Mouse (Mus musculus) 416B (cell line): ENCODE data around the gene Mroh8.

Source experiments
- DNase-seq: peaks from one replicate; pipeline ENCODE4 v3.0.0; 2011; ENCODE audit warnings: low read depth

Mroh8 gene

DNA sequence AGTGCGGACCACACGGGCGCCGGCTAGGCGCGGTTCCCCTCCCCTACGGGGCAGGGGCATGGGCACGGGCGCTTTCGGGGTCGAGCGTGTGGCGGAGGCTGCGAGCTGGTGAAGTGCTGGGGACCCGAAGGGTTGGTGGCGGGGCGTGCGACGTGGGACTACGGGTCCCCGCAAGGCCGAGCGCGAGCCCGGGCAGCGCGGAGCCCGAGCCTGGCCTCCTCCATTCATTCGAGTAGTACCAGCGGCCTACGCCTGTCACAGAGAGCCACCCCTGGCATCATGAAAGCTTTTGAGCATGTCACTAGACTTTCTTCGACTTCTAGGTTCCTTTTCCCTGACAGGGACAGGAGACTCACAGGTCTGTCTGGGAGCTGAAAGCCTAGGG lies at the start of gene Mroh8:
Gene Mroh8 (minus strand): TSS at position 134 of the 385 bp plus-strand sequence.
- peak; percentile 67 for DNase-seq

DNA sequence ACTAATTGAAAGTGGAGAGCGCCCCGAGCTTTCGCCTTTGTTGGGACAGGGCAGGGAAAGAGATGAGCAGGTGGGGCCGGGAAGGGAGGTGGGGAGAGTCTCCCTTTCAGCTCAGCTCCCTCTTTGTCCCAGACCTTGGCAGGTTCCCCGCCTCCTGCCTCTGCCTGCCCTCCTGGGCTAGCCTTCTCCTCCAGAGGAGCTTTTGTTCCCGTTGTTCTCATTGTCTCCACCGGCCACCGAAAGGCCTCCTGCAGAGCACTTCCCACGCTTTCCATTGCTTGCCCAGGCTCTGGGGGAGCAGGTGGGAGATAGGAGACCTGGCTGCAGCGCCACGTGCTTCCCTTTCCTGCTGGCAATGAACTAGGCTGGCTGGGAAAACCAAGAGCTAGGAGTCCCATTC lies 49.2 kb upstream of the Mroh8 start:
- no peak for DNase-seq

DNA sequence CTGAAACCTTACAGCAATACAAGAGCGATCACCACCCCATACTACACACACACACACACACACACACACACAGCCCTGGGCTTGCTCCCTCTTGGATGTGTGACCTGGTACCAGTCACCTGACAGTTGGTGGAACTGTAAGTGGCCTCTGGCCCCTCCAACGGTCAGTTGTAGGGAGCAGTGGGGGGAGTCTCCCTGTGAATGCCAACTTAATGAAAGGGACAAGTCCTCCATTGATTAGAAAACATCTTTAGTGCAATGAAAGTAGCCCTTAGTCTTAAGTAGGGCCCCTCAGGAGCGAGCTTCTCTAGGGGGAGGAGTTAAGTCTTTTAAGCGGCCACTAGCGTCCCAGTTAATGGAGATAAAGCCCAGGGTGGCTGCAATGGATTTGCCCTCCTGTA lies 48.8 kb upstream of the Mroh8 start:
- DNase-seq, result no peak

DNA sequence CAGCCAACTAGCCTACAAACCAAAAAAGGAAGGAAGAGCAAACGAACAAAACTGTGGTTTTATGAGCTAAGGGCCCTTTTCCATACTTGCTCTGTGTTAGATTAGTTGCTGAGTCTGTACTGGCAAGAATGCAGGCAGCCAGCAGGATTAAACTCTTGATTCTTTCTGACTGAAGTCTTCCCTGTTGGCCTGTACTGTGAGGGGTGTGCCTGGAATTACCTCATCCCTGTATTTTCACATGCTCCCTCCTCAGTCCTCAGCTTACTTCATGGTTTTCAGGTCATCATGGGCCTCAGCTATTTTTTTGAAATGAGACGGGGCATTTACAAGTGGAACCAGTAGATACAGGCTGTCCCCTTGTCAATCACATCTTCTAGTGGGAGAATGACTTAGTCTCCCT lies 45.9 kb upstream of the Mroh8 start:
- DNase-seq, result no peak

DNA sequence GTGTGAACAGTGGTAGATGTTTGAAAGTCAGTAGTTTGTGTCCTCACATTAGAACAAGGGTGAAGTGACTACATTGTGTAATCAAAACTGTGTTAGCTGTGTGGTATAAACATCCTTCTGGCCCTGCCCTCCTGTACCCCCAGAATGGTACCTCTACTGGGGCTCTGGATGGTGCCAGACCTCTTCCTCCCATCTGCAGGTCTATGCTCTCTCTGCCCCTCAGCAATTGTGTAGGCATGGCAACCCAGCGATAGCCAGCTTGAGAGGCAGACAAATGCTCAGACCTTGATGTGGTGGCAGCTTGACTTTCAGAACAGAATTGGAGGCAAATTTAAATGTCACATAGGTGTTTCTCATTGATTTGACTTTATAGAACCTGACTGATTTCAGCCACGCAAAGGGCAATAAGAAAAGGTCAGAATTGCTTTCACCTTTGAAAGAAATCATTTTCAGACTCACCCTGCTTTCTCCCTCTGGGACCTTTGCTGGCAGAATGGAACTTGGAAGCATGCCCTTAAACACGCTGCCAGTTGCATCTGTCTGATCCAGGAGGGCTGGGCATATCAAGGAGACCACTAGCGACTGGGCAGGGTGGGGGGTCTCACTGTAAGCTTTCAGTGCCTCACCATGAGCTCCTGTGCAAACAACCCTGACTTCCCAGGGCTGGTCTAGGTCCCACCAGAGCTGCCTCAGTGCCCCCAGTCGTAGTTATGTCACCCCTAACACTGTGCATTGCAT lies 42.8 kb upstream of the Mroh8 start:
- DNase-seq, result no peak

DNA sequence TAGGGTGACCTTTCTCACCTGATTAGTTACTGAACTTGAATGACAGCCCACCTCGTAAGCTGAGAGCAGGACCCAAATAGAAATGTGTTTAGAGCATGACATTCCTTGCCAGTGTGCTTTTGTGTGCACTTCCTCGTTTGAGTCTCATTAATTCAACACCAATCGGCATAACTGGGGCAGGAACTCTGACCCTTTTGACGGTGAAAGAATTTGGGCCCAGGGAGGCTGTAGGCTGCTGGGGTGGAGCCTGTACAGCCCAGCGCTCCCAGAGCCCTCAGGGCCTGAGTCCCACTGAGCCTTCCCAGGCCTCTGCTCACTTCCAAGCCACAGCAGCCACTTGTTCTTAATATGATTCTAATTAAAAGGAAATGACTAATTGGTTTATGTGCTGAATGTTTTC lies 41.5 kb upstream of the Mroh8 start:
- no peak for DNase-seq

DNA sequence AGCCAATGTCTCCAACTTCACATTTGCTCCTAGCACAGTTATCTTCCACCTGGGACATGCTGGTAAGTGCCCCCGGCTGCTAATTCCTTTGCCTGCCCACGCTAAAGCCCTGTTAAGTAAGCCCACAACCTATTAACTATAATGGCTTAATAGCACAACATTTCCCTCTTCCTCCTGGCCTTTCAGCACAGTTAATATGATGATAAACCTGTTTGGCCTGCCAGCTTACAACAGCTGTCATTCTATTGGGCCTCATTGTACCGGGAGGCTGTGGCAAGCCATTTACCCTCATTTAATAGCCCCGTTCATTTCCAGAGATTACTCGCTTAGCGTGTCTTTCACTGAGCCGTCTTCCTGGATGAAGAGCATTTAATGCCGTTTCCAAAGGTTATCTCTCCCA lies 40.8 kb upstream of the Mroh8 start:
- no peak for DNase-seq

DNA sequence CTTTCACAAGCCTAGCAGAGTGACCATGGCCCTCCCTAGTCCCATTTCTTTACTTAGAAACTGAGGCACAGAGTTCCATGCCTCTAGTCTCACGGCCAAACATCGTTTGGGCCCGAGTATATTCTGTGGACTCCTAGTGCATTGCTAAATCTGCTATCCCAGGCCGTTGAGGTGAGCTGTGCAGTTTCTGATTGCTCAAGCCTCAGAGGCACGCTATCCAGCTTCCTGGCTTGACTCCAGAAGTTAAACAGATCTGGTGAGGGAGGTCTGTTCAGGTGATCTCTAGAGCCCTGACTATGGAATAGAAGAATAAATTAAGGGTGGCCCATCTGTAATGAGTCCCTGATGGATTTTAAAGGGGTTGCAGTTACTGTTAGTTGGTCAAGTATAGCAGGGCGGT lies 37.9 kb upstream of the Mroh8 start:
- DNase-seq, result no peak

DNA sequence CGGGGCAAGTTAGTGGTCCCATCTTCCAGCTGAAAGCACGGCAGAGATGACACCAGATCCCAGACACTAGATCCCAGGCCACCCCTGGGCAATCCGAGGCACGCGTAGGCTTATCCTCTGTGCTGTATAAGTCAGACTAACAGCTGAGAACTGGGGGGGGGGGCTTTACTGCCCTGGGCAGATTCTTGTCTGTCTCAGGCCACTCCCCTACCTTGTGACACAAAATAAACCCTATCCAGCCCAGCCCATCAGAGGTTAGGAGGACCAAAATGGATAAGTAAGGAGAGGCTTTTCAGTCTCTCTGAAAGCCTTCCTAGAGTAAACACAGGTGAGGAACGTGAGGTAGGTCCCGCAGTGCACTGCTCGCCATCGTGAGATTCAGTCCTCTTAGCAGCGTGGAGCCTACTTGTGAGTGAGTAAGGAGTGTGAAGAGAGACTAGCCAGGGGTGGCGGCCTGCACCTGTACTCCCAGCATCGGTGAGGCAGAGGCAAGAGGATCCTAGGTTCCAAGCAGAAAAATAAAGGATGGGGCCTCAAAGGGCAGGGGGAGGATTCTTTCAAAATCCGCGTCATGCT lies 37.1 kb upstream of the Mroh8 start:
- no peak for DNase-seq

DNA sequence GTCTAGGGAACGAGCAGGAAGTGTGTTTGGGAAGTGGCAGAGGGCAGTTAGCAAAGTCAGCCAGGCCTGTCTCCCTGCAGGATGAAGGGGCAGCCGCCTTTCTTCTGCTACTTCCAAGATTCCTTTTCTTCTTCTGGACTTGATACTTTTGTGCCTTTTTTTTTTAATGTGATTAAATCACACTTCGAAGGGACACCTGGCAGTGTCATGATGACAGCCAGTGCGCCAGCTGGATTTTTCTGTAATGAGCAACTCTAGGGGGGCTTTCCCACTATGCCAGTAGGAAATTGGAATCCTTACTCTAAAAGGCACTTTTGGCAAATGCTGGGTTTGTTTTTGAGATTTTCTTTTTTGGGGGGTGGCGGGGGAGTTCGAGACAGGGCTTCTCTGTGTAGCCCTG lies 36.1 kb upstream of the Mroh8 start:
- DNase-seq, result no peak

DNA sequence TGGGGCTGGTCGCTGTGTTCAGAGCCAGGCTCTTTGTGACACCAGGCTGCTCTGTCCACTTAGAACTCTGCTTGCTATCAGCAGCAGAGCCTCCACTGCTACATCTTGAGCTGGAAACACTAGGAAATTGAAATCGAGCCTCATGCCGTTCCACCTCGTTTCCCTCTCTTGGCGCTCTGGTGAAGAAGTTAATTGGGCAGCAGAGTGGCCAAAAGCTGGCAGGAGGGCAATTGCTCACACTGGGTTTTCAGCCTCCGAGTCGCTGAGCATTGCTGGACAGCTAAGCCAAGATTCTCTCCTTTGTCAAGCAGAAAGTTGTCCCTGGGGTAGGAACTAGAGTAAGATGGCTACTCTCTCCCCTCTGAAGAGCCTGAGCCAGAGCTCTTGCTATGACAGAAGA lies 35.0 kb upstream of the Mroh8 start:
- DNase-seq, result no peak

DNA sequence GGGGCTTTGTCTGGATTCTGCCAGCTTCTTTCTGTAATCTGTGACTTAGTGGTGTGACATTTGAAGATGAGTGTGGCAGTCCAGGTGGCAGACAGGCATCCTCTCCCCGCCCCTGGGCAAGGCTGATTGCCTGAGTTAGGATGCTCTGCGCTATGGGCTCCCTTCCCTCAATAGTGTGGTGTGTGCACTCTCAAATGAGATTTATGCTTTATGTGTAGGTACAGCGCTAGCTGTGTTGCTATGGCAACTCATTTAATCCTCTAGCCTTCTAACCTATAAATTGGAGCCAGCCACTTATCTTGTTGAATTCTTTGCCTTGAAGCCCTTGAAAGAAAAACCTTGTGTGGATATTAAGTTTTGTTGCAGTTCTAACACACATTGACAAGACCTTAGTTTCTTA lies 34.4 kb upstream of the Mroh8 start:
- DNase-seq, result no peak

DNA sequence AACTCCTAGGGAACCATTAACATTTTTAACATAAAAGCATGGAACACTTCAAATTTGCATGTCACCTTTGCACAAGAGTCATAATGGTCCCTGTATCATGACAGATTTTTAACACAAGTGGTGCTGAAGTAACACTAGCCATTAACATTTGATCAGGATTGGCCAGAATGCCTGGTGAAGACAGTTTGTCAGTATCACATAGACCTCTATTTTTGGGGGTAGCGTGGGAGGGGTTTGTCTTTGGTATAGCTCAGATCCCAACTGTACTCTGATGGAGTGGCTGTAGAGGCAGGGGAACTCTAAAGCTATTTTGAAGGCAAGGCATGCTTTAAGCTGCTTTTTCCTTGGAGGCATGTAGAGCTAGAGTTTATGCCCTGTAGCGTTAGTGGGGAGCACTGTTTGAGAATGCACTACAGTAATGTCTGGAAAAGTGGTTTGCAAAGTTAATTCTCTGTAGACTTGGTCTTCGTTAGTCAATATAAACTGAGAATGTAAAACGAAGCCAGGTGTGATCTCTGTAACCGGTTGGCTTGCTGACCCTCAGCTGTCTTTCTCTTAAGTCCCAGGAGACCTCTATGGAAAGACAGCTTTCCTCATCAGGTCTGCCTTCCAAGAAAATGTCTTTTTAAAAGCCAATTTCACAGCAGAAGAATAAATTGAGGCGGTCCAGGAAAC lies 31.8 kb upstream of the Mroh8 start:
- no peak for DNase-seq

DNA sequence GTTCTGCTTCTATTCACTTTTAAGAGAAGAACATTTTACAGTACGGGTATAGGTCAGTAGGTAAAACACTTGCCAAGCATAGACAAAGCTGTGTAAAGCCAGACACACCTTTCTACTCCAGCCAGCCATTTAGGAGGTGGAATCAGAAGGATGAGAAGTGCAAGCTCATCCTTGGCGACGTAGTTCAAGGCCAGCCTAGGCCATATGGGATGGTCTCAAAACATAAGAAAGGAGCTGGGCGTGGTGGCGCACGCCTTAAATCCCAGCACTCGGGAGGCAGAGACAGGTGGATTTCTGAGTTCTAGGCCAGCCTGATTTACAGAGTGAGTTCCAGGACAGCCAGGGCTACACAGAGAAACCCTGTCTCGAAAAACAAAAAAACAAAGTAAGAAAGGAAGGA lies 30.3 kb upstream of the Mroh8 start:
- DNase-seq, result no peak

DNA sequence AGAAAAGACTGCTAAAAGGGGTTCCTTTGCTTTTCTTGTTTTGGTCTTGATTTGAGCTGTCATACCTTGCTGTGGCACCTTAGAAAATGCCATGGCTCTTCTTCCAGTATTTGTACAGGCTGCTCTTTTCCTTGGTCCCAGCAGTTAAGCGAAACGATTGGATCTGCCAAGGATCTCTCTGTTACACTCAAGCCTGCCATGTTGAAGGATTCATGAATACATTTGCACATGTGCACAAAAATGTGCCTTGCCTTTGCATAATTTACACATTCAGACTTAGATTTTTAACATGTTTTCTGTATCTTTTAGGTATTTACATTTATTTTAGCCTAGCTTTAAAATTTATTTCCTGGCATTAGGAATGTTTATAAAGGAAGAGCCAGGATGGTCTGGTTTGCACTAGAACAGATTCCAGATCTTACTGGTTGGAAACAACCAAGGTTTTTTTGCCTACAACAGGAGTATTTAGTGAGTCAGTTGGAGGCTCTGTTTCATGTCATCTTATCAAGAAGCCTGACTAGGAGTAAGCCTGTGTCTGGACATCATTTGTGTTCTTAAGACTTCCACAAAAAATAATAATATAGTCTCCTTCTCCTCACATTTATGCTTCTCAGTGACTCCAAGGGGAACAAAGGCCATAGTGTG lies 29.0 kb upstream of the Mroh8 start:
- DNase-seq, result no peak

DNA sequence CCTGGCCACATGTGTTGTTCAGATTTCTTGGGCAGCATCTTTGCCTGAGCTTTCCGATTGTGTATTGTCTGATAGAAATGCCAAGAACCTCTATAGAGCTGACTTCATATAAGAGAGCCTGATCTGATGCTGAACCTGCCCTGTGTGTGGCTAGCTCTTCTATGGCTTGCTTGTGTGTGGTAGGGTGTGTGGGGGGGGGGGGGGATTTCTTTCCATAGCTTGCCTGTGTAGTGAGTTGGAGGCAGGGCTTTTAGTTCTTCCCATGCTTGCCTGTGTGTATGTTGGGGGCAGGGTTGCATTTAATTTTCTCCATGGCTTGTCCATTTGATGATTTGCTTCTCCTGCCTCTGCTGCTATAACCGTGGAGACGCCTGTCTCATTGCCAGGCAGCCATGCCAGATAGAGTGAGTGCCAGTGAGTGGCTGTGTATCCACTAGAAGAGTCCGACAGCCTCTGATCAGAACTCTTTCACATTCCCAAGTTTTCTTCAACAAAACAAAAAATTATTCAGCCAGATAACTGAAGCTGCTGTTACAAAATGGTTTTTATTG lies 28.4 kb upstream of the Mroh8 start:
- DNase-seq, result no peak

DNA sequence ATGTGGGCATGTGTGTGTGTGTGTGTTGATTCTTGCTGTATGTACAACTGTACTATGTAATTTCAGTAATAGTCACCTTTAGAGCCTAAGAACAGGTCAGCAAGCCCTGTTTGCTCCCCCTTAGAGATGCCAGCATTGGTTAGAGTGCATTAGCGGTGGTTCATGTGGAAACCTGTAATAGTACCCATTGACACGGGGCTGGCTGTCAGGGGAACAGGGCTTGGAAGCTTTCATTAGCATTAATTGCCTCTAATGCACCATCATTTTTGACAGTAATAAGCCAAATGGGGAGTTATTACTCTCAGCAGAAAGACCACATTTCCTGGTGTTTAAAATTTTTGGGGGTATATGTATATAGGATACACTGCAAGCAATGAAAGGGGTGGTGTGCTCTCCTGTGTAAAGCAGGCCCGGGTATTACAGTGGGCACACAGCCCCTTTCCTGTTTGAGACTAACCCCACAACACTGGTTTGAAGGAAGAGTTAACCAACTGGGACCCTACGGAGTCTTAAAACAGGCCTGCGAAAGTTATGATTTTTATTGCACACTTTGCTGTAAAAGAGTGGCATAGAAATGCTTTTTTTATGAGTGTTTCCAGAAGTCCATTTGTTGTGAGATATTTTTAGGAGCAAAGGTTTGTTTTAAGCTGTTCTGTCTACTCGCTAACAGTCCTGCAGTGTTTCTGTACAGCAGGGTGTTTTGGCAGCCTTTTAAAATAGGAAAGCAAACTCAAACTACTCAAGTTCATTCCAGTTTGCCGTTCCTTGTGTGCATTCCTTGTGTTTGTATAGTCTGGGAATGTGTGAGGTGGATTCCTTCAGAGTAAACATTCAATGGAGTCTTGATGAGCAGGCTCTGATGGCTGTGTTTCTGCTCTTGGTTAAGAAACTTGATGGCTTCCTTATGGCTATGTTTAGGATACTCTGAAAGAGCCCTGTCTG lies 27.0 kb upstream of the Mroh8 start:
- no peak for DNase-seq

DNA sequence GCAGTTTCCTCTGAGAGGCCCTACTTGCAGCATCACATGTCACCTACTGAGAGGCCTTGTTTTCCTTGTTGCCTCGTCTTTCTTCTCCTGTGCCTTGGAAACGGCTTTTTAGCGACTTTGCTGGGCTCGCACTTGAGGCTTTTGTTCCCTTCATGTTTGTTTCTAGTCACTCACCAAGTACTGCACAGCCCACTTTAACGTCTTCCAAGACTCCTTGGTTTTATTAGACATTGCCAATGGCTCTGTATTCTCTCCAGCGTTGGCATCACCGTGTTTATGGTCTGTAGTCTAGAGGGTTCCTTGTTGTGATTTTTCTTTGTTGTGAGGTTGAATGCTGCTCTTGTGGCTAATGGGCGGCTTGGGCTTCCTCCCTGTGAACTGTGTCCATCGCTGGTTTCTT lies 23.7 kb upstream of the Mroh8 start:
- DNase-seq, result no peak

DNA sequence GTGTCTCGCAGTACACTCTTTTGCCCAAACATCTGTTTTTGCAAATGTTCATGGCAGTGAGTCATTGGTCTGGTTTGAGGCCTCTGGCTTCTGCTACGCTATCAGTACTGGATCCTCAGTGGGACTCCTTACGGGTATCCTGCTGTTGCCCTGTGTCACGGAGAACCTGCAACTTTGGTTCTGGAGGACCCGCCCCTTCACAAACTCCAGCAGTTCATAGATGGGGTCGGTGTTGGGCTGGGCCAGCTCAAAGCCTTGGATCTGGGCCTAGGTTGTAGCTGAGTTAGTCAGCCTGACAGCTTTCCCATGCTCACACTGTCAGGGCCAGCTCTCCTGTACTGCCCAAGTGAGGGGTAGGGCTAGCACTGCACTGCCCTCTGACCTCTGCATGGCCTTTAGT lies 20.7 kb upstream of the Mroh8 start:
- no peak for DNase-seq

DNA sequence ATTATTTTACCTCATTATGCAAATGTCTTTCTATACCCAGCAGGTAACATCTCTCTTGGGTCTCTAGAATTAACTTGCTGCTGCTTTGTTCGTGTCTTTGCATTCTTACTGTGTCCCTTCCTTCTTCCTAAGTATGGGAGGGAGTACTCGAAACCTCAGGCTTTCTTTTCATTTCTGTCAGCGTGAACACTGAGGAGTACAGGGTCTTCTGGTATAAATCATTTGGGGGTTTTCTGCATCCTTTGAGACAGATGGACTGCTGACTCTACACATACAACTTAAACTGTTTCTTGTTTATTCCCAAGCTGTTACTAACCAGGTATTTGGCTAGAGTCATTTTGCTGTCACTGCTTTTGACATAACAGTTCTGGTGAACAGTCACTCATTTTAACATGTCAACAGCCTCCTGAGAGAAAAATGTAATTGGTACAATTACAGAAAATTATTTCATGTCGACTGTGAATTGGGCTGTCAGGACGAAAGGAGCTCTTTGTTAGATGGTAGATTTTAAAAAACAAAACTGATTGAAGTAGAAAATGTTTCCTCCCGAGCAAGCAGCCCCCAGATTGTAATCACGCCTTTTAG lies 16.8 kb upstream of the Mroh8 start:
- no peak for DNase-seq

DNA sequence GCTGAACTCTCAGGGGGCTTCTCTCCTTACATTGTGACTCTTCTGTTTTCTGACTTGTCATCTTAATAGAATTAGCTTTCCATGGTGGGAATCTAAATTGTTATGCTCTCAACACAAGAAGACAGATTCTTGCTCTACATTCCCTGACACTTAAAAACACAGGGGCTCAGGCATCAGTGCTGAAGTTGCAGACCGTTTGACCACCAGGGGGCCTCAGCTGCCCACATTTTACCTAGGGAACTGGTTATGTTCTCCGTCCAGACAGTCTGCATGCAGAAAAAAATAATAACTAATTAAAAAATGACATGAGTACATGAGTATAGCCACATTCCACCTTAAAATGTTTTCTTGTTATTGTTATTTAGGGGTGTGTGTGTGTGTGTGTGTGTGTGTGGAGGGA lies 12.7 kb upstream of the Mroh8 start:
- DNase-seq, result peak; percentile 67
